ENCODE assay signal across 9 mouse cellular contexts in the genomic region with DNA sequence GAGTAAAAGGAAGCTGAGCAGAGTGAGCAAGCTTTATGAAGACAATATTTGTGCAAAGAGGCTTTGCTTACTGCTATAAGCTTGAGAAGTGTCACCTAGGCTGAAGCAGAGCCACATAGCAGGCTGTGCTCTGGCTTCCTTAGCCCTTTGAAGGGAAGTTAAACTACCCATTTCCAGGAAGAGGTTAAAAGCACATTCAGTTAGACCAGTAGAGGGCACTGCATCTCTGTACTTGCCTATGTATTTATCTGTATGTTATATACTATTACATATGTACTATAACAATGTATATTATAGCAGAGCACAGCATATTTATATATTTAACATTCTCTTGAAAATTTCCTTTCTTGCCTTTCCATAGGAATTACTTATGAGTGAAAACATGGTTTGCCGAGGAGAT. TPM values are rescaled to one million over a fixed set of nuclear protein-coding genes. Genes with fewer than 3 reads are reported as not detected.
DNase-seq lines count a peak whose midpoint lies in the region; ATAC-seq and TF ChIP-seq lines count a peak whose summit lies in the region.
"Had no signal": no experiment of that assay in that cellular context is flagged by ENCODE, and none has a peak within 500 bp of the region (broad histone marks: within the 10 kb centered on the region; RNA-seq: fewer than 3 reads in every experiment).

No protein-coding gene starts in this region.

- no peaks in the 10 kb centered on the region for H3K36me3 ChIP-seq in heart, adult 2 months (ENCODE audit: control insufficient read depth, insufficient read depth, low read length)
- H3K36me3 ChIP-seq in forebrain, embryonic 11.5 days (ENCODE audit: control insufficient read depth, insufficient read depth, low read length): no peaks in the 10 kb centered on the region
- H3K36me3 ChIP-seq: midbrain, embryonic 12.5 days had no signal

- no peak overlapping the region for H3K4me2 ChIP-seq in forebrain, embryonic 11.5 days (ENCODE audit: low read depth, low read length, severe bottlenecking)
- H3K4me2 ChIP-seq: midbrain, embryonic 12.5 days had no signal

- no peaks in the 10 kb centered on the region for H3K27me3 ChIP-seq in heart, adult 2 months (ENCODE audit: control insufficient read depth, insufficient read depth, low read length)
- H3K27me3 ChIP-seq in forebrain, embryonic 11.5 days (ENCODE audit: control insufficient read depth, insufficient read depth, low read length): no peaks in the 10 kb centered on the region
- H3K27me3 ChIP-seq: midbrain, embryonic 12.5 days had no signal

- 87% methylated on average over 1 of the region's 1 CpGs for WGBS in heart, adult 2 months
- 98% methylated on average over 1 of the region's 1 CpGs for WGBS in forebrain, embryonic 11.5 days

- H3K4me3 ChIP-seq in heart, adult 2 months: no peak overlapping the region
- no peak overlapping the region for H3K4me3 ChIP-seq in forebrain, embryonic 11.5 days (ENCODE audit: low read depth, low read length)
- H3K4me3 ChIP-seq: midbrain, embryonic 12.5 days had no signal

- TF ChIP-seq CTCF in heart, adult 2 months (IDR thresholded peaks at IDR 0.05): peak; percentile 64

- no peak for TF ChIP-seq POLR2A in heart, adult 2 months (IDR thresholded peaks at IDR 0.05; ENCODE audit: insufficient read depth, low read depth, low read length)

- no peak for DNase-seq in heart, adult 2 months
- DNase-seq in heart, postnatal 25 days (ENCODE audit: low spot score): no peak
- peak; percentile 33 to 41 for DNase-seq in right cerebral cortex, postnatal 10 days (ENCODE audit: low spot score in 2 of 2)
- DNase-seq in right cerebral cortex, postnatal 14 days: no peak
- peak; percentile 20 to 68 for DNase-seq in frontal cortex, postnatal 36 days (ENCODE audit: low spot score in 2 of 2)
- DNase-seq in thymus, postnatal 36 days: peak; percentile 18 to 31
- no peak for DNase-seq in gastrocnemius, adult 18-20 months (ENCODE audit: low spot score)
- no peak for DNase-seq in forebrain, embryonic 11.5 days (ENCODE audit: low spot score)

- intact Hi-C loops in heart, adult 2 months (cut with DNase I): loop anchor here (5.0 kb wide), 1 partner anchor 523 kb away; no protein-coding TSS in a partner anchor
- intact Hi-C loops in heart, postnatal 25 days (cut with DNase I): loop anchor here (1.0 kb wide), 1 partner anchor 523 kb away; no protein-coding TSS in a partner anchor

- no peaks in the 10 kb centered on the region for H3K4me1 ChIP-seq in heart, adult 2 months (ENCODE audit: control insufficient read depth, insufficient read depth, low read length)
- H3K4me1 ChIP-seq in forebrain, embryonic 11.5 days (replicated peaks; ENCODE audit: control insufficient read depth, insufficient read depth, low read length): no peaks in the 10 kb centered on the region
- H3K4me1 ChIP-seq: midbrain, embryonic 12.5 days had no signal

- no peak for TF ChIP-seq EP300 in heart, adult 2 months (IDR thresholded peaks at IDR 0.05; ENCODE audit: insufficient read depth, low read depth, low read length)

- no peaks in the 10 kb centered on the region for H3K79me2 ChIP-seq in heart, adult 2 months (replicated peaks; ENCODE audit: control insufficient read depth, insufficient read depth, low read length)

- no peak for ATAC-seq in forebrain, embryonic 11.5 days (replicated peaks; ENCODE audit: low FRiP score)

- no peak overlapping the region for H3K9ac ChIP-seq in heart, adult 2 months (ENCODE audit: low read depth, low read length)
- no peak overlapping the region for H3K9ac ChIP-seq in forebrain, embryonic 11.5 days (ENCODE audit: low read length)
- H3K9ac ChIP-seq: midbrain, embryonic 12.5 days had no signal

- no peak overlapping the region for H3K27ac ChIP-seq in heart, adult 2 months
- H3K27ac ChIP-seq in forebrain, embryonic 11.5 days (ENCODE audit: low read depth, low read length): no peak overlapping the region
- H3K27ac ChIP-seq: midbrain, embryonic 12.5 days had no signal

- H3K9me3 ChIP-seq in forebrain, embryonic 11.5 days (ENCODE audit: control insufficient read depth, low read length): no peaks in the 10 kb centered on the region
- H3K9me3 ChIP-seq: midbrain, embryonic 12.5 days had no signal

RNA-seq across cellular contexts. Expression of a gene that starts 54.4 kb away (rescaled TPM):
- total RNA-seq in heart, adult 2 months (2021): 1 to 10 TPM; 3.5 TPM
- 6.0 and 8.8 TPM in 2 replicates for polyA plus RNA-seq in heart, adult 2 months (2012; rRNA removed)
- total RNA-seq in heart, postnatal 25 days (2021): 1 to 10 TPM; 2.9 to 3.4 TPM
- 1 to 10 TPM in 1 of 2 experiments, under 1 TPM in 1; 0.55 to 1.1 TPM for total RNA-seq in gastrocnemius, adult 18-20 months (2021)
- polyA plus RNA-seq in forebrain, embryonic 11.5 days (2014; fragmentation: Nextera tagmentation; extraction: Ambion mirVana): 36.6 and 36.7 TPM in 2 replicates

Comparison
In these comparisons a context has a peak if more than half of its experiments do, and no peak if none do; other contexts are left out.
1. DNase-seq: peak in right cerebral cortex, postnatal 10 days (2 of 2), frontal cortex, postnatal 36 days (2 of 2) and thymus, postnatal 36 days (2 of 2); none in heart, adult 2 months (0 of 2), heart, postnatal 25 days (single experiment), right cerebral cortex, postnatal 14 days (single experiment), gastrocnemius, adult 18-20 months (single experiment) and forebrain, embryonic 11.5 days (single experiment).